Mouse (Mus musculus): ENCODE measurements around the gene Akap6.

- no peak for TF ChIP-seq CTCF (IDR thresholded peaks at IDR 0.05; ENCODE audit: low read depth)
- no peak for TF ChIP-seq EP300 (IDR thresholded peaks at IDR 0.05; ENCODE audit: low read depth)
Measured at GRCm38 (mm10) chr12:52729396-52729795, 30.2 kb downstream of the Akap6 start.
